Mouse (Mus musculus) bone marrow, adult 2 months (tissue): ENCODE results near the gene Hes5.

Experiments used
- CTCF ChIP-seq: fragments of 200-500 bp; IDR thresholded peaks from 2 replicates; pipeline ENCODE4 v1.5.1; 2011; ENCODE audit warnings: low read length, control low read depth; ENCODE audit not compliant: control insufficient read depth, insufficient read depth
- POLR2A ChIP-seq: fragments of 200-500 bp; IDR thresholded peaks from 2 replicates; pipeline ENCODE4 v1.6.1; 2011; ENCODE audit warnings: low read depth, mild to moderate bottlenecking, control low read depth, low read length, borderline replicate concordance; ENCODE audit not compliant: control insufficient read depth

DNA sequence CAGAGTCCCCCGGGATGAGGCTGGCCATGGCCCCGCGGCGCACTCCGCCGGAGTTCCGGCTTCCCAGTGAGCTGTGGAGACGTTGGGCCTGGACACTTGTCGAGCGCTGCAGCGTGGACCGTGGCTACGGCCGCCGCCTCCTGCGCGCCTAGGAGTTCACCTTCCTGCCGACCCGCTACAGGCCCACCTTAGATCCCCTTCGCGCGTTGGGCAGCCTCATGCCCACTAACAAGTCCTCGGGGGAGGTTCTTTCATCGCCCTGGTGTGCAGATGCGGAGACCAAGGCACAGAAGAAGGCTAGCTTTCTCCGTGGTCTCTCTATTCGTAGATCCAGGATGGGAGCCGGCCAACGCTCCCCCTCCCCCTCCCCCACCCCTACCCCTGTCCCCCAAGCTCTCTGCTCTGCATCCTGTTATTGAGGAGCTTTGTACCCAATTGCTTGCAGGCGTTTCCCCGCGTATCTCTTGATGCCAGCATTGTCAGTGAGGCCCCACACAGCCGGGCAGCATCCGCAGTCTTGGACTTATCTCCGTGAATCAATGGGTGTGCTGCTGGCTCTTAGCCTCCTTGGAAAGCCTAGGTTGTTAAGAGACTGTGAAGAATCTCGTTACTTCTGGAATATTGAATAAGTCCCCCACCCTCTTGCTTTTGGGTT, 4.0 kb downstream of the Hes5 start:
- no peak for TF ChIP-seq POLR2A
- TF ChIP-seq CTCF: no peak
